Mouse (Mus musculus): ENCODE measurements at regions not wholly inside any gene's neighbourhood (a gene's known extent, or its start where the extent isn't known, plus 50 kb on each side); places are given as distances from the start of the nearest gene placed in this dataset.

- no peak for DNase-seq
These were observed 900.3 kb upstream of the Pot1a start for GRCm38 (mm10) chr6:26709324-26709723.

- no peak for DNase-seq
These were observed 899.8 kb upstream of the Pot1a start for GRCm38 (mm10) chr6:26708880-26709279.

- peak; percentile 15 to 49 for DNase-seq
These were observed 899.2 kb upstream of the Pot1a start for GRCm38 (mm10) chr6:26707974-26708867.
